Mouse (Mus musculus) brain, embryonic 14.5 days (tissue): ENCODE measurements around the gene Tnik.

ENCODE experiments used
- CTCF ChIP-seq: fragments of 200-500 bp; IDR thresholded peaks from 2 replicates; pipeline ENCODE4 v1.5.1; 2012; ENCODE audit warnings: inconsistent platforms, mild to moderate bottlenecking, moderate library complexity, borderline replicate concordance; ENCODE audit not compliant: insufficient read depth, insufficient read length; ENCODE audit errors: extremely low read depth
- POLR2A ChIP-seq: fragments of 200-500 bp; IDR thresholded peaks from 2 replicates; pipeline ENCODE4 v1.6.1; 2012; ENCODE audit warnings: mild to moderate bottlenecking, inconsistent platforms, borderline replicate concordance; ENCODE audit not compliant: poor library complexity, insufficient read depth, insufficient read length, severe bottlenecking; ENCODE audit errors: extremely low read depth

DNA sequence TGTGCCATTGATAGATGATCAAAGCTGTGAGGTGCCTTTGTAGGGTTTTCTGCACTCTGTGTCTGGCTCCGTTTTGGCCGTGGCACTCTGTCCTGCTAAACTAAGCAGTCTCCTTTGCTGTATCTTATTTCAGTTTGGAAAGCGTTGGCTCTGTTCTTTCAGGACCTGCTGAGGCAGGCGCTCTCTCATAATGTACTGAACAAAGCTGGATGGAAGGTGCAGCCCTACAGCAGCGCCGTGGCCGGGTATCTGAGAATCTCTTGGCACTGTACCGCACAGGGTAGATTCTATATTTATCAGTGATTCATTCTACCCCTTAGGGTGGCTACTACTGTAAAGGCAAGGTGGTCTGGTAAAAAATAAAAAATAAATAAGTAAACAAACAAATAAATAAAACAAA, 193.8 kb downstream of the Tnik start:
- TF ChIP-seq POLR2A (no peak), CTCF (no peak)
